Mouse (Mus musculus) frontal cortex, adult (tissue): ENCODE data around the gene Dlgap1.

ENCODE experiments used
- ATAC-seq: cut with Nextera tagmentation; 2 replicates; pipeline ENCODE4 v1.9.2; 2017; ENCODE audit warnings: mild to moderate bottlenecking, moderate library complexity, mixed read lengths; ENCODE audit not compliant: low TSS enrichment

Gene Dlgap1

GRCm38 (mm10) chr17:70339821-70340220, 370.9 kb downstream of the Dlgap1 start:
- ATAC-seq, result no peak

GRCm38 (mm10) chr17:70341230-70341629, 372.4 kb downstream of the Dlgap1 start:
- ATAC-seq, result no peak

DNA sequence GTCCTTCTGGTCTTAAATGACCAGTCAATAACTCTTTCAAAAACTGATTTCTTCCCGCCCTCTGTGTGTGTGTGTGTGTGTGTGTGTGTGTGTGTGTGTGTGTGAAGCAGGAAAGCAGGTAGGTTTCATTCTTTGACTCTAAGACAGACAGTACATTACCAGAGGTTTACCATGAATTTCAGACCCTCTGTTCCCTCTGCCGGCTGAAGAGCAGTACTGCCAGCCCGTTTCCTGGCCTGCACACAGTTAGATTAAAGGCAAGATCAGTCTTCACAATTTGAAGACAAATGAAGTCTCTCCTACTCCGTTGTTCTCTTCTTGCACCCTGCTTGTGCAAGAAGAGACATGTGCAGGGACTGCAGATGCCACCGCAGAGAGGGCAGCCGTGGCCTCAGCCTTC, 373.0 kb downstream of the Dlgap1 start:
- peak; percentile 91 for ATAC-seq

- ATAC-seq, result no peak
These were observed 378.5 kb downstream of the Dlgap1 start for GRCm38 (mm10) chr17:70347403-70347802.

DNA sequence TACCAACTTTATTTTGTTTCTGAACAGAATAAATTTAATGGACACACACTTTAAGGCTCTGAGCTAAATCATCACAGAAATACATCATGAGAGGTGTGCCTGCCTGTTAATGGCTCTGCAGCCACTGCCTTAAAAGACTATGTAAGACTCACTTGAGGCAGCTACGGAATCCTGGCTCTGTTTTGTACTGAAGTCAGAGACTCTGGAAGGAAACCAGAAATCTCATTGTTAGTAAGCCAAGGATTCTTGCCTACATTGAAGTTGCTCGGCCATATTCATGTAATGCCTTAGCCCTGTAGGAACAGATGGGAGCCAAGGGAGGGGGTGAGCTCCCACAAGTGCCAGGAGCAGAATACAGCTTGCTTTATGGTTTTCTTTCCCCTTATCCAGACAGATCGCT, 394.7 kb downstream of the Dlgap1 start:
- peak; percentile 98 for ATAC-seq

- no peak for ATAC-seq
These were observed 395.1 kb downstream of the Dlgap1 start for GRCm38 (mm10) chr17:70363971-70364370.

- no peak for ATAC-seq
These were observed 400.3 kb downstream of the Dlgap1 start for GRCm38 (mm10) chr17:70369124-70369523.

DNA sequence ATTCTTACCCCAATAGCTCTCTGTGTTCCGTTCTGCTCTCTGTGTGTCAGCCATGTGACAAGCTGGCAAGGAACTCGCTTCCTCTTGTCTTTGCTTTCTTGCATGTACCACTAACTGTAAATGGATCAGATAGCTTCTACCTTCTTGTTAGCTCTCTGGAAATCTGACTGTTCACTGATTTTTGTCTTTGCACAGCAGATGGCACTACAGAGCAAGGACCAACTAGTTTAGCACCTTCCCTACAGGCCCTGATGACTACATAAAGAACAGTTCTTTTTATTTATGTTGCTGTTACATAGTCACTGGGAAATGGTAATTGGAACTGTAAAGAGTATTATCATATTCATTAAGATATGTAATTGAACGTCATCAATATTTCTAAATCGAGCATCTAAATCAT, 408.1 kb downstream of the Dlgap1 start:
- peak; percentile 86 for ATAC-seq

GRCm38 (mm10) chr17:70388447-70388846, 419.6 kb downstream of the Dlgap1 start:
- ATAC-seq, result no peak

DNA sequence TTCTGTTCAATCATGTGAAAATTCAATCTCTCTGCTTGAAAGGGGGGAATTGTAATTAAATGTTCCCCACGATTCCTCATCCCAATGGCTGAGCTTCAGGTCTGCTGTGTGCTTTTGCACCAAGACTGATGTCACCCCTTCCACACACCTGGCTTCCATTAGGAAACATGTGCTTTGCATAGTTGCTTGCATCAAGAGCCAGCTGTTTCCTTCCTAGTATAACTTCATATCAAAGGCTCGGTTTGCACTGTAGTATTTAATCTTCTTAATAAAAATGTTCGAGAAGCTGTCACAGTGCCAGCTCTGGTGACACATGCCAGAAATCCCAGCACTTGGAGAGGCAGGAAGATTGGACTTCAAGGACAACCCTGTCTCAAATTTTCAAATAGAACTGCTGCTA, 428.3 kb downstream of the Dlgap1 start:
- no peak for ATAC-seq

GRCm38 (mm10) chr17:70397708-70398107, 428.8 kb downstream of the Dlgap1 start:
- ATAC-seq, result no peak

GRCm38 (mm10) chr17:70401909-70402308, 433.0 kb downstream of the Dlgap1 start:
- ATAC-seq, result no peak

DNA sequence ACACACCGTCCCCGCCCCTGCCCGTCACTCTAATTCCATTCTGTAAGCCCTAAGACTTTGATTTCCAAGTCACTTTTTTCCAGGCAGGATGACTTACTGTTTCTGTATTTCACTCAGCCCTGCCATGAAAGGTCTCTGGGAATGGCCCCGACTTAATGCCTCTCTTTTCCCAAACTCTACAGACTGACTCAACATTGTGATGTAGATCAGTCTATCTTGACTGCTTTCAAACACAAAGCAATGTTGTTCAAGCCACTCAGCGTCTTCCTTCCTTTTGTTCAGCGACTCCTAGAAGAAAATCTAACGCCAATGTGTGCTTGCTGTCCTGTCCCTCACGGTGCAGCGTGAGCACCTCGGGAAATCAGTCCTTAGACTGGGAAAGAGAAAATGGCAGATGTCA, 434.9 kb downstream of the Dlgap1 start:
- no peak for ATAC-seq

DNA sequence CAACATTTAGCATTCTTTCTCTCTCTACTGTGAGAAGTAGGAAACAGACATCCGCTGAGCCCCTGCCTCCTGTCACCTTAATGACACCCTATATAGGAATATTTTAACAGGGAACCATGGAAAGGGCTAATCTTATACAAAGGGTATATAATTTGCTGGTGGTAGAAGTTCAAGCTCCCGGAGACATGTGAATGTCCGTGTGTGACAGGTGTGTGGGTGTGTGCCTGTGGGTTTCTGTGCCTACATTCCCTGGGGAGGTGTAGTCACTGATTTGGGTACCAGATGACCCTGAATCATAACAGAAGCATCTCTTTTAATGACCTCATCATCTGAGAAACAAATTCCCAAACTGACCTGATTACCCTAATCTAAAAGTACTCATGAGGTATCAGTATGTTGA, 445.3 kb downstream of the Dlgap1 start:
- ATAC-seq, result no peak

- ATAC-seq, result peak; percentile 50; the same call in 1 of the 2 replicates
These were observed 459.0 kb downstream of the Dlgap1 start for GRCm38 (mm10) chr17:70427866-70428265.

- peak; percentile 75 for ATAC-seq
These were observed 461.0 kb downstream of the Dlgap1 start for GRCm38 (mm10) chr17:70429746-70430451.

- ATAC-seq, result 0 out of 2 replicates have a peak, but pooled peaks have one; percentile 36
These were observed 461.5 kb downstream of the Dlgap1 start for GRCm38 (mm10) chr17:70430452-70430787.

DNA sequence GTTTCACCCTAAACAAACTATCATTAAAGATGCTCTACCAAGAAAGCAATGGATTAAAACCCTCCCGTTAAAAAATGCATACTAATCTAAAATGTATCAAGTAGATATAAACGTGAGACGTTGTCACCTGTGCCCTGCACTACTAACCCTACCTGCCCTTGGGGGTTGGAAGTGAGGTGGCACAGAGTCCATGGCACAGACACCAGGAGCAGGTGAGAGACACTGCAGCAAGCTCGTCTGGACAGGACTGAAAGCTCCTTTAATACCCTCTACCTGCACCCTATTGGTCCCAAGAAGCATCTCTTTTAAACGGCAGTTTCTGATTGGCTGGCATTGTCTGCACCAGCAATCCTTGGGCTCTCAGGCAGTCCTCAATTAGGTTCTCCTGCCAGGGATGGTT, 464.0 kb downstream of the Dlgap1 start:
- no peak for ATAC-seq

DNA sequence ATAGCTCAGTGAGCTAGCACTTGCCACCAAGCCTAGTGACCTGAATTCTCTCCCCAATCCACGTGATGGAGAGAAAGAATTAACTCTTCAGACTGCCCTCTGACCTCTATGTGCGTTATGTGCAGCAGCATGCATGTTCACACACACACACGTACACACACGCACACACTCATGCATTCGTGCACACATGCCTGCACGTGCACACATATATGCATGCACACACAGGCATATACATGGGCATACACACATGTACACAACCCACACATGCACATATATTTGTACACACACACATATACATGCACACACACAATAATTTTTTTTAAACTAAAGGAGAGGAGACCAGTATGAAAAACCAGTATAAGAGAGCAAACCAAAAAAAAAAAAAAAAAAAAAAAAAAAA, 465.7 kb downstream of the Dlgap1 start:
- ATAC-seq, result no peak

DNA sequence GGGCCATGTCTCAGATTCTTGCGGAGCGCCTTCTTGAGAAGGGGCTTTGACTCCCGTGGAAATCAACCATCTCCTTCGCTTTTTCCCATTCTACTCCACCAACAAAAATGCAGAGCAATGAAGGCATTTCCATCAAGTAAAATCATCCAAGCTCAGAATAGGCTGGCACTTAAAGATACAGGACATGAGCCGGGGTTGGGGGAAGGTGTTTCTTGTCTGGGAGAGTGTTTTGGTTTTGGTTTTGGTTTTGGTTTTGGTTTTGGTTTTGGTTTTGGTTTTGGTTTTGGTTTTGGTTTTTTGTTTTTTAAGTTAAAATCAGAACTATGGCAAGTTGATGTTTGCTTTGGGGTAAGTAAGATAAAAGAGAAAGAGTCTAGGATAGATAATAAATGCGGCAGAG, 466.7 kb downstream of the Dlgap1 start:
- no peak for ATAC-seq

GRCm38 (mm10) chr17:70437229-70437628, 468.4 kb downstream of the Dlgap1 start:
- no peak for ATAC-seq

GRCm38 (mm10) chr17:70442976-70443375, 474.1 kb downstream of the Dlgap1 start:
- ATAC-seq, result peak; percentile 72

DNA sequence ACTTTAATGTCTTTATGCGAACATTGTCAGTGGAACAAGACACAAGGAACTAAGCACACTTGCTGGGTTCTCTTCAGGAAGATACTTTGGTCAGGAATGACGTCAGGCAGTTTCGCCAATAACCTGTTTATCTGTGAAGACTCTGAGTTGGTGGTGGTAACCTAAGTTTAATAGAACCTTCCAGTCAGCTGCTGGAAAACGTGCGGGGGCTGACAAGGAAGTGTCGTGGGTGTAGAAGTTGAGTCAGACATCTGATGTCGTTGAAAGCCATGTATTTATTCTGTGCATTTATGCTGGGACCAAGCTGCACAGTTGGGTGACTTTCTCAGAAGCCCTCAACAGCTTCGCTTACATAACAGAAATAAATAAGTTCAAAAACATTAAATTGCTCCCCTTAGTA, 477.6 kb downstream of the Dlgap1 start:
- peak; percentile 72 for ATAC-seq

DNA sequence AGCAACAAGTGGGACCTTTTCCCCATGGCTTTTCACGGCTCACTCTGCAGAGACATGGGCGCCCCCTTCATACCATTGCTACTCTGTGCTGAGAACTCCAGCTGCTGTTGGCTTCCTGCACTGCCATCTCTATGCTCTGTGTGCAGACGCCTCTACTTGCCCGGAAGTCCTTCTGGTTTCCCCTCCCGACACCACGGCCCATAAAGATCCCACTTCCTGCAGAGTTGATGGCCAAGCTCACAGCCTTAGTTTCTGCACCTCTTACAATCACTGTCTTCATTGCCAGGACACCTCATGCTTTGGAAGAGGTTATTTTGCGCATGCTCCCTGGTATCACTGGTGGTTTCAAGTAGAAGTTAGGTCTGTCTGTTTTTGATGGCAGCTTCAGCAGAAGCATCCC, 486.2 kb downstream of the Dlgap1 start:
- no peak for ATAC-seq
